Comparison of ENCODE assay signal across 23 mouse cellular contexts in genomic region chr12:41644802-41645551, GRCm38 (mm10).
DNase-seq lines count a peak whose midpoint lies in the region; ATAC-seq and TF ChIP-seq lines count a peak whose summit lies in the region.
"Had no signal": no experiment of that assay in that cellular context is flagged by ENCODE, and none has a peak within 500 bp of the region (broad histone marks: within the 10 kb centered on the region; RNA-seq: fewer than 3 reads in every experiment).

No protein-coding gene starts in this region.

- peak; percentile 15 for DNase-seq in forebrain, embryonic 14.5 days (ENCODE audit: low spot score)
- no peak for DNase-seq in midbrain, embryonic 10.5 days (ENCODE audit: low spot score)
- DNase-seq in brain, embryonic 14.5 days (ENCODE audit: low read depth), result peak; percentile 34
- DNase-seq: adrenal gland, adult 8-10 months; cerebellum, adult 11 months; cerebellum, postnatal 25 days; embryo, embryonic 11 days; gastrocnemius, postnatal 25 days; heart, adult 2 months; lung, embryonic 14.5 days; lung, postnatal 4 days; thymus, postnatal 25 days had no signal

- no peaks in the 10 kb centered on the region for H3K9me3 ChIP-seq in forebrain, embryonic 14.5 days (replicated peaks; ENCODE audit: control insufficient read depth, low read length)
- H3K9me3 ChIP-seq in forebrain, embryonic 16.5 days (ENCODE audit: control insufficient read depth, low read length), result no peaks in the 10 kb centered on the region
- H3K9me3 ChIP-seq in kidney, embryonic 16.5 days (ENCODE audit: low read length), result no peaks in the 10 kb centered on the region
- H3K9me3 ChIP-seq in kidney, embryonic 15.5 days (replicated peaks), result no peaks in the 10 kb centered on the region
- H3K9me3 ChIP-seq in midbrain, embryonic 10.5 days (replicated peaks), result no peaks in the 10 kb centered on the region
- H3K9me3 ChIP-seq in midbrain, embryonic 15.5 days, result no peaks in the 10 kb centered on the region
- H3K9me3 ChIP-seq: heart, embryonic 15.5 days; hindbrain, embryonic 13.5 days; intestine, embryonic 15.5 days; limb, embryonic 12.5 days; liver, embryonic 12.5 days had no signal

- no peak for TF ChIP-seq CTCF in brain, embryonic 14.5 days (IDR thresholded peaks at IDR 0.05; ENCODE audit: borderline replicate concordance, extremely low read depth, insufficient read depth, insufficient read length)

- no peak overlapping the region for H3K4me2 ChIP-seq in forebrain, embryonic 14.5 days (ENCODE audit: low read length)
- H3K4me2 ChIP-seq in forebrain, embryonic 16.5 days (ENCODE audit: low read length), result no peak overlapping the region
- H3K4me2 ChIP-seq in kidney, embryonic 16.5 days (replicated peaks; ENCODE audit: low read depth, low read length), result no peak overlapping the region
- no peak overlapping the region for H3K4me2 ChIP-seq in kidney, embryonic 15.5 days
- H3K4me2 ChIP-seq in midbrain, embryonic 15.5 days, result no peak overlapping the region
- H3K4me2 ChIP-seq: heart, embryonic 15.5 days; hindbrain, embryonic 13.5 days; intestine, embryonic 15.5 days; limb, embryonic 12.5 days; liver, embryonic 12.5 days; lung, embryonic 14.5 days had no signal

- no peak for TF ChIP-seq POLR2A in brain, embryonic 14.5 days (IDR thresholded peaks at IDR 0.05; ENCODE audit: borderline replicate concordance, extremely low read depth, insufficient read depth, insufficient read length, poor library complexity, severe bottlenecking)

- no peak overlapping the region for H3K4me3 ChIP-seq in forebrain, embryonic 14.5 days (ENCODE audit: low read depth, low read length)
- no peak overlapping the region for H3K4me3 ChIP-seq in forebrain, embryonic 16.5 days (replicated peaks; ENCODE audit: low read length)
- no peak overlapping the region for H3K4me3 ChIP-seq in kidney, embryonic 16.5 days (ENCODE audit: low read length)
- H3K4me3 ChIP-seq in kidney, embryonic 15.5 days (replicated peaks), result no peak overlapping the region
- no peak overlapping the region for H3K4me3 ChIP-seq in midbrain, embryonic 10.5 days
- H3K4me3 ChIP-seq in midbrain, embryonic 15.5 days, result no peak overlapping the region
- H3K4me3 ChIP-seq: heart, adult 2 months; heart, embryonic 15.5 days; hindbrain, embryonic 13.5 days; intestine, embryonic 15.5 days; limb, embryonic 12.5 days; liver, embryonic 12.5 days had no signal

- no peaks in the 10 kb centered on the region for H3K27me3 ChIP-seq in forebrain, embryonic 14.5 days (replicated peaks; ENCODE audit: control insufficient read depth, insufficient read depth, low read length)
- no peaks in the 10 kb centered on the region for H3K27me3 ChIP-seq in forebrain, embryonic 16.5 days (replicated peaks; ENCODE audit: control insufficient read depth, insufficient read depth, low read length)
- H3K27me3 ChIP-seq in kidney, embryonic 16.5 days (ENCODE audit: insufficient read depth, low read length), result no peaks in the 10 kb centered on the region
- H3K27me3 ChIP-seq in kidney, embryonic 15.5 days, result no peaks in the 10 kb centered on the region
- no peaks in the 10 kb centered on the region for H3K27me3 ChIP-seq in midbrain, embryonic 10.5 days (ENCODE audit: low read depth, poor library complexity, severe bottlenecking)
- no peaks in the 10 kb centered on the region for H3K27me3 ChIP-seq in midbrain, embryonic 15.5 days (replicated peaks)
- H3K27me3 ChIP-seq: heart, embryonic 15.5 days; hindbrain, embryonic 13.5 days; intestine, embryonic 15.5 days; limb, embryonic 12.5 days; liver, embryonic 12.5 days; Patski had no signal

- H3K9ac ChIP-seq in forebrain, embryonic 14.5 days (ENCODE audit: low read length), result no peak overlapping the region
- H3K9ac ChIP-seq in forebrain, embryonic 16.5 days (replicated peaks; ENCODE audit: low read depth, low read length), result no peak overlapping the region
- no peak overlapping the region for H3K9ac ChIP-seq in kidney, embryonic 16.5 days (replicated peaks; ENCODE audit: low read length)
- H3K9ac ChIP-seq in kidney, embryonic 15.5 days, result no peak overlapping the region
- no peak overlapping the region for H3K9ac ChIP-seq in midbrain, embryonic 15.5 days
- H3K9ac ChIP-seq: heart, embryonic 15.5 days; hindbrain, embryonic 13.5 days; intestine, embryonic 15.5 days; limb, embryonic 12.5 days; liver, embryonic 12.5 days; lung, embryonic 14.5 days had no signal

- no peaks in the 10 kb centered on the region for H3K36me3 ChIP-seq in forebrain, embryonic 14.5 days (ENCODE audit: control insufficient read depth, insufficient read depth, low read length)
- no peaks in the 10 kb centered on the region for H3K36me3 ChIP-seq in forebrain, embryonic 16.5 days (ENCODE audit: control insufficient read depth, insufficient read depth)
- H3K36me3 ChIP-seq in kidney, embryonic 16.5 days (ENCODE audit: insufficient read depth, low read length), result no peaks in the 10 kb centered on the region
- no peaks in the 10 kb centered on the region for H3K36me3 ChIP-seq in kidney, embryonic 15.5 days
- no peaks in the 10 kb centered on the region for H3K36me3 ChIP-seq in midbrain, embryonic 10.5 days
- no peaks in the 10 kb centered on the region for H3K36me3 ChIP-seq in midbrain, embryonic 15.5 days (replicated peaks)
- H3K36me3 ChIP-seq: heart, embryonic 15.5 days; hindbrain, embryonic 13.5 days; intestine, embryonic 15.5 days; limb, embryonic 12.5 days; liver, embryonic 12.5 days had no signal

- no peak overlapping the region for H3K27ac ChIP-seq in forebrain, embryonic 14.5 days (ENCODE audit: low read depth, low read length)
- H3K27ac ChIP-seq in forebrain, embryonic 16.5 days (ENCODE audit: low read length), result no peak overlapping the region
- H3K27ac ChIP-seq in kidney, embryonic 16.5 days (ENCODE audit: low read length), result no peak overlapping the region
- no peak overlapping the region for H3K27ac ChIP-seq in kidney, embryonic 15.5 days
- peak overlapping the region; percentile 82 for H3K27ac ChIP-seq in midbrain, embryonic 10.5 days (replicated peaks)
- no peak overlapping the region for H3K27ac ChIP-seq in midbrain, embryonic 15.5 days
- H3K27ac ChIP-seq: heart, adult 2 months; heart, embryonic 15.5 days; hindbrain, embryonic 13.5 days; intestine, embryonic 15.5 days; limb, embryonic 12.5 days; liver, embryonic 12.5 days had no signal

- 14% methylated on average over 4 of the region's 4 CpGs for WGBS in forebrain, embryonic 14.5 days
- WGBS in forebrain, embryonic 16.5 days, result 18% methylated on average over 4 of the region's 4 CpGs
- WGBS in kidney, embryonic 16.5 days, result 58% methylated on average over 4 of the region's 4 CpGs
- WGBS in kidney, embryonic 15.5 days, result 56% methylated on average over 4 of the region's 4 CpGs
- 63% methylated on average over 4 of the region's 4 CpGs for WGBS in midbrain, embryonic 10.5 days
- 29% methylated on average over 4 of the region's 4 CpGs for WGBS in midbrain, embryonic 15.5 days

- no peak for ATAC-seq in forebrain, embryonic 14.5 days
- no peak for ATAC-seq in forebrain, embryonic 16.5 days
- ATAC-seq in kidney, embryonic 16.5 days (ENCODE audit: low FRiP score, low TSS enrichment), result peak; percentile 61; the same call in 1 of the 2 replicates
- no peak for ATAC-seq in kidney, embryonic 15.5 days (replicated peaks; ENCODE audit: low FRiP score)
- ATAC-seq in midbrain, embryonic 15.5 days (replicated peaks), result no peak
- ATAC-seq: CD4-positive, CD25-positive, alpha-beta regulatory T cell, adult 4 months; intestine, embryonic 15.5 days; liver, embryonic 12.5 days; Patski had no signal

- H3K4me1 ChIP-seq in forebrain, embryonic 14.5 days (ENCODE audit: control insufficient read depth, insufficient read depth, low read length), result peaks cover 21% of the 10 kb centered on the region
- peaks cover 10% of the 10 kb centered on the region for H3K4me1 ChIP-seq in forebrain, embryonic 16.5 days (replicated peaks; ENCODE audit: control insufficient read depth, insufficient read depth, low read length)
- H3K4me1 ChIP-seq in kidney, embryonic 16.5 days (ENCODE audit: insufficient read depth, low read length), result no peaks in the 10 kb centered on the region
- H3K4me1 ChIP-seq in kidney, embryonic 15.5 days, result no peaks in the 10 kb centered on the region
- peaks cover 72% of the 10 kb centered on the region for H3K4me1 ChIP-seq in midbrain, embryonic 10.5 days
- peaks cover 12% of the 10 kb centered on the region for H3K4me1 ChIP-seq in midbrain, embryonic 15.5 days
- H3K4me1 ChIP-seq: intestine, embryonic 15.5 days; limb, embryonic 12.5 days; liver, embryonic 12.5 days had no signal
